In genomic region chr12:16619453-16619852, GRCm38 (mm10) we compare ENCODE assay signal across 10 mouse cellular contexts. TPM values are rescaled to one million over a fixed set of nuclear protein-coding genes. Genes with fewer than 3 reads are reported as not detected.
DNase-seq lines count a peak whose midpoint lies in the region; ATAC-seq and TF ChIP-seq lines count a peak whose summit lies in the region.
"Had no signal": no experiment of that assay in that cellular context is flagged by ENCODE, and none has a peak within 500 bp of the region (broad histone marks: within the 10 kb centered on the region; RNA-seq: fewer than 3 reads in every experiment).

No protein-coding gene starts in this region.

- no peak for ATAC-seq in embryonic facial prominence, embryonic 14.5 days (ENCODE audit: low read depth)
- ATAC-seq in hindbrain, embryonic 14.5 days (ENCODE audit: low FRiP score): no peak
- no peak for ATAC-seq in lung, postnatal 0 days
- ATAC-seq in forebrain, postnatal 0 days: peak; percentile 53

- H3K4me2 ChIP-seq in embryonic facial prominence, embryonic 14.5 days (ENCODE audit: low read depth, low read length): no peak overlapping the region
- no peak overlapping the region for H3K4me2 ChIP-seq in hindbrain, embryonic 14.5 days (replicated peaks)
- no peak overlapping the region for H3K4me2 ChIP-seq in lung, postnatal 0 days (replicated peaks; ENCODE audit: low read depth, low read length)
- H3K4me2 ChIP-seq in forebrain, postnatal 0 days (ENCODE audit: low read depth): no peak overlapping the region

- H3K4me1 ChIP-seq in embryonic facial prominence, embryonic 14.5 days (ENCODE audit: control insufficient read depth, insufficient read depth, low read length): peaks cover 18% of the 10 kb centered on the region
- H3K4me1 ChIP-seq in embryonic facial prominence, embryonic 10.5 days: peaks cover 24% of the 10 kb centered on the region
- H3K4me1 ChIP-seq in hindbrain, embryonic 10.5 days (replicated peaks): peaks cover 17% of the 10 kb centered on the region
- peaks cover 8% of the 10 kb centered on the region; the same call in 1 of the 2 replicates for H3K4me1 ChIP-seq in hindbrain, embryonic 14.5 days (replicated peaks; ENCODE audit: control insufficient read depth, insufficient read depth, low read length)
- H3K4me1 ChIP-seq in lung, postnatal 0 days (ENCODE audit: insufficient read depth, low read depth, low read length): peaks cover 9% of the 10 kb centered on the region
- H3K4me1 ChIP-seq in forebrain, postnatal 0 days (ENCODE audit: insufficient read depth): no peaks in the 10 kb centered on the region

- TF ChIP-seq EP300 in lung, postnatal 0 days (IDR thresholded peaks at IDR 0.05): no peak

- H3K4me3 ChIP-seq in embryonic facial prominence, embryonic 14.5 days (ENCODE audit: low read depth, low read length): no peak overlapping the region
- H3K4me3 ChIP-seq in embryonic facial prominence, embryonic 10.5 days: no peak overlapping the region
- H3K4me3 ChIP-seq in hindbrain, embryonic 10.5 days: no peak overlapping the region
- H3K4me3 ChIP-seq in hindbrain, embryonic 14.5 days (replicated peaks; ENCODE audit: low read length): no peak overlapping the region
- no peak overlapping the region for H3K4me3 ChIP-seq in lung, postnatal 0 days (ENCODE audit: low read depth, low read length)
- H3K4me3 ChIP-seq in forebrain, postnatal 0 days (ENCODE audit: low read depth, low read length): no peak overlapping the region
- H3K4me3 ChIP-seq: heart, embryonic 12.5 days; limb, embryonic 12.5 days had no signal

- no peak for TF ChIP-seq CTCF in lung, postnatal 0 days (IDR thresholded peaks at IDR 0.05)
- no peak for TF ChIP-seq CTCF in forebrain, postnatal 0 days (IDR thresholded peaks at IDR 0.05; ENCODE audit: low read depth)

- H3K27me3 ChIP-seq in embryonic facial prominence, embryonic 14.5 days (replicated peaks; ENCODE audit: control insufficient read depth, insufficient read depth, low read length): no peaks in the 10 kb centered on the region
- H3K27me3 ChIP-seq in embryonic facial prominence, embryonic 10.5 days (replicated peaks; ENCODE audit: low read depth, poor library complexity, severe bottlenecking): no peaks in the 10 kb centered on the region
- H3K27me3 ChIP-seq in hindbrain, embryonic 10.5 days (ENCODE audit: insufficient read depth, poor library complexity, severe bottlenecking): no peaks in the 10 kb centered on the region
- no peaks in the 10 kb centered on the region for H3K27me3 ChIP-seq in hindbrain, embryonic 14.5 days (ENCODE audit: control insufficient read depth, insufficient read depth, low read length)
- H3K27me3 ChIP-seq in lung, postnatal 0 days (replicated peaks; ENCODE audit: insufficient read depth, low read length): no peaks in the 10 kb centered on the region
- no peaks in the 10 kb centered on the region for H3K27me3 ChIP-seq in forebrain, postnatal 0 days (ENCODE audit: insufficient read depth, low read length)
- H3K27me3 ChIP-seq: heart, embryonic 12.5 days; limb, embryonic 12.5 days had no signal

- 73% methylated on average over 6 of the region's 6 CpGs for WGBS in embryonic facial prominence, embryonic 14.5 days
- 84% methylated on average over 6 of the region's 6 CpGs for WGBS in embryonic facial prominence, embryonic 10.5 days
- 82% methylated on average over 6 of the region's 6 CpGs for WGBS in hindbrain, embryonic 10.5 days
- WGBS in hindbrain, embryonic 14.5 days: 66% methylated on average over 6 of the region's 6 CpGs
- WGBS in lung, postnatal 0 days: 80% methylated on average over 6 of the region's 6 CpGs
- 59% methylated on average over 6 of the region's 6 CpGs for WGBS in forebrain, postnatal 0 days

- no peaks in the 10 kb centered on the region for H3K36me3 ChIP-seq in embryonic facial prominence, embryonic 14.5 days (ENCODE audit: control insufficient read depth, insufficient read depth, low read length)
- H3K36me3 ChIP-seq in embryonic facial prominence, embryonic 10.5 days (replicated peaks): no peaks in the 10 kb centered on the region
- no peaks in the 10 kb centered on the region for H3K36me3 ChIP-seq in hindbrain, embryonic 10.5 days
- H3K36me3 ChIP-seq in hindbrain, embryonic 14.5 days (replicated peaks; ENCODE audit: control insufficient read depth, insufficient read depth): no peaks in the 10 kb centered on the region
- H3K36me3 ChIP-seq in lung, postnatal 0 days (ENCODE audit: insufficient read depth, low read length): no peaks in the 10 kb centered on the region
- no peaks in the 10 kb centered on the region for H3K36me3 ChIP-seq in forebrain, postnatal 0 days (ENCODE audit: insufficient read depth)
- H3K36me3 ChIP-seq: heart, embryonic 12.5 days; limb, embryonic 12.5 days had no signal

- H3K27ac ChIP-seq in embryonic facial prominence, embryonic 14.5 days (replicated peaks; ENCODE audit: low read depth, low read length): peak overlapping the region; percentile 50
- no peak overlapping the region for H3K27ac ChIP-seq in embryonic facial prominence, embryonic 10.5 days (replicated peaks)
- H3K27ac ChIP-seq in hindbrain, embryonic 10.5 days: peak overlapping the region; percentile 70; the same call in 1 of the 2 replicates
- H3K27ac ChIP-seq in hindbrain, embryonic 14.5 days: no peak overlapping the region
- H3K27ac ChIP-seq in lung, postnatal 0 days (ENCODE audit: low read length): peak overlapping the region; percentile 72; the same call in 1 of the 2 replicates
- no peak overlapping the region for H3K27ac ChIP-seq in forebrain, postnatal 0 days (ENCODE audit: low read depth, low read length)
- H3K27ac ChIP-seq: limb, embryonic 12.5 days had no signal

- DNase-seq in embryonic facial prominence, embryonic 14.5 days (ENCODE audit: low spot score): peak; percentile 37
- no peak for DNase-seq in embryonic facial prominence, embryonic 10.5 days (ENCODE audit: low spot score)
- DNase-seq in hindbrain, embryonic 10.5 days (ENCODE audit: low spot score): no peak
- DNase-seq in hindbrain, embryonic 14.5 days (ENCODE audit: low spot score): no peak
- DNase-seq in lung, postnatal 0 days (ENCODE audit: low spot score): no peak
- DNase-seq in lung, adult 18-20 months: no peak
- peak; percentile 8 for DNase-seq in forebrain, postnatal 0 days
- DNase-seq in left cerebral cortex, adult 9 months (ENCODE audit: low spot score in 2 of 2): no peak

- no peaks in the 10 kb centered on the region for H3K9me3 ChIP-seq in embryonic facial prominence, embryonic 14.5 days (ENCODE audit: control insufficient read depth, low read length)
- H3K9me3 ChIP-seq in embryonic facial prominence, embryonic 10.5 days: no peaks in the 10 kb centered on the region
- no peaks in the 10 kb centered on the region for H3K9me3 ChIP-seq in hindbrain, embryonic 10.5 days
- H3K9me3 ChIP-seq in hindbrain, embryonic 14.5 days (ENCODE audit: control insufficient read depth, low read length): no peaks in the 10 kb centered on the region
- no peaks in the 10 kb centered on the region for H3K9me3 ChIP-seq in lung, postnatal 0 days (ENCODE audit: low read length)
- H3K9me3 ChIP-seq in forebrain, postnatal 0 days (ENCODE audit: low read length): no peaks in the 10 kb centered on the region
- H3K9me3 ChIP-seq: heart, embryonic 12.5 days; limb, embryonic 12.5 days had no signal

- no peak overlapping the region for H3K9ac ChIP-seq in embryonic facial prominence, embryonic 14.5 days (ENCODE audit: low read depth, low read length)
- no peak overlapping the region for H3K9ac ChIP-seq in hindbrain, embryonic 14.5 days
- no peak overlapping the region for H3K9ac ChIP-seq in lung, postnatal 0 days (replicated peaks; ENCODE audit: low read depth)
- no peak overlapping the region for H3K9ac ChIP-seq in forebrain, postnatal 0 days
- H3K9ac ChIP-seq: heart, embryonic 12.5 days; limb, embryonic 12.5 days had no signal

RNA-seq across cellular contexts. Expression of gene Lpin1, which starts 8.7 kb away (rescaled TPM):
- polyA plus RNA-seq in embryonic facial prominence, embryonic 14.5 days (2014; fragmentation: Nextera tagmentation; extraction: Ambion mirVana): 7.1 and 7.5 TPM in 2 replicates
- 6.2 and 6.7 TPM in 2 replicates for polyA plus RNA-seq in embryonic facial prominence, embryonic 10.5 days (2016; fragmentation: Nextera tagmentation; extraction: Ambion mirVana)
- polyA plus RNA-seq in hindbrain, embryonic 10.5 days (2016; fragmentation: Nextera tagmentation; extraction: Ambion mirVana): 6.4 and 10.6 TPM in 2 replicates
- 18.0 and 19.1 TPM in 2 replicates for polyA plus RNA-seq in hindbrain, embryonic 14.5 days (2014; fragmentation: Nextera tagmentation; extraction: Ambion mirVana)
- 7.3 and 9.0 TPM in 2 replicates for polyA plus RNA-seq in lung, postnatal 0 days (2015; fragmentation: Nextera tagmentation; extraction: Ambion mirVana)
- total RNA-seq in forebrain, postnatal 0 days (2014; rRNA removed): 14.5 and 15.4 TPM in 2 replicates
- 5.5 and 8.4 TPM in 2 replicates for polyA plus RNA-seq in forebrain, postnatal 0 days (2015; fragmentation: Nextera tagmentation; extraction: Ambion mirVana)

RNA-seq across cellular contexts. Expression of gene Ntsr2, which starts 33.7 kb away (rescaled TPM):
- polyA plus RNA-seq in embryonic facial prominence, embryonic 14.5 days (2014; fragmentation: Nextera tagmentation; extraction: Ambion mirVana): 0.22 TPM in 1 of 2 replicates, not detected in the other
- polyA plus RNA-seq in embryonic facial prominence, embryonic 10.5 days (2016; fragmentation: Nextera tagmentation; extraction: Ambion mirVana): not detected in 2 replicates
- not detected in 2 replicates for polyA plus RNA-seq in hindbrain, embryonic 10.5 days (2016; fragmentation: Nextera tagmentation; extraction: Ambion mirVana)
- 1.8 and 3.1 TPM in 2 replicates for polyA plus RNA-seq in hindbrain, embryonic 14.5 days (2014; fragmentation: Nextera tagmentation; extraction: Ambion mirVana)
- 0.39 and 0.48 TPM in 2 replicates for polyA plus RNA-seq in lung, postnatal 0 days (2015; fragmentation: Nextera tagmentation; extraction: Ambion mirVana)
- total RNA-seq in forebrain, postnatal 0 days (2014; rRNA removed): 4.5 and 7.1 TPM in 2 replicates
- 4.9 and 8.7 TPM in 2 replicates for polyA plus RNA-seq in forebrain, postnatal 0 days (2015; fragmentation: Nextera tagmentation; extraction: Ambion mirVana)
- polyA plus RNA-seq: heart, embryonic 12.5 days; limb, embryonic 12.5 days had no signal

Comparison
In these comparisons a context has a peak if more than half of its experiments do, and no peak if none do; other contexts are left out.
1. DNase-seq: peak in embryonic facial prominence, embryonic 14.5 days (single experiment) and forebrain, postnatal 0 days (single experiment); none in embryonic facial prominence, embryonic 10.5 days (single experiment), hindbrain, embryonic 10.5 days (single experiment), hindbrain, embryonic 14.5 days (single experiment), lung, postnatal 0 days (single experiment), lung, adult 18-20 months (0 of 2) and left cerebral cortex, adult 9 months (0 of 2).
2. H3K27ac ChIP-seq: peak in embryonic facial prominence, embryonic 14.5 days (single experiment), hindbrain, embryonic 10.5 days (single experiment) and lung, postnatal 0 days (single experiment); none in embryonic facial prominence, embryonic 10.5 days (single experiment), hindbrain, embryonic 14.5 days (single experiment) and forebrain, postnatal 0 days (single experiment).